Mouse (Mus musculus) embryonic facial prominence, embryonic 14.5 days (tissue): Measurements from ENCODE around the gene Il31. TPM values are rescaled to one million over a fixed set of nuclear protein-coding genes. Genes with fewer than 3 reads are reported as not detected.

Source experiments
- ATAC-seq: fragments of 200-750 bp; cut with Nextera tagmentation; 2 replicates; pipeline ENCODE4 v1.8.0; 2017; ENCODE audit warnings: low read depth, moderate number of reproducible peaks, moderate TSS enrichment
- DNase-seq: peaks from one replicate; pipeline ENCODE4 v3.0.0-alpha.2; 2015; ENCODE audit warnings: low spot score
- H3K27ac ChIP-seq: fragments of 300-500 bp; sonication (generic); replicated peaks from 2 replicates; pipeline ENCODE4 v1.5.1; 2014; ENCODE audit warnings: low read depth, mild to moderate bottlenecking, low read length, moderate library complexity
- H3K27me3 ChIP-seq: fragments of 300-500 bp; sonication (generic); replicated peaks from 2 replicates; pipeline ENCODE4 v1.6.1; 2014; ENCODE audit warnings: low read length; ENCODE audit not compliant: control insufficient read depth, insufficient read depth
- H3K36me3 ChIP-seq: fragments of 300-500 bp; sonication (generic); 2 replicates; pipeline ENCODE4 v1.6.1; 2014; ENCODE audit warnings: low read length, mixed read lengths; ENCODE audit not compliant: control insufficient read depth, insufficient read depth
- H3K4me1 ChIP-seq: fragments of 300-500 bp; sonication (generic); 2 replicates; pipeline ENCODE4 v1.6.1; 2014; ENCODE audit warnings: antibody characterized with exemption, low read length; ENCODE audit not compliant: control insufficient read depth, insufficient read depth
- H3K4me2 ChIP-seq: fragments of 300-500 bp; sonication (generic); 2 replicates; pipeline ENCODE4 v1.6.1; 2014; ENCODE audit warnings: low read depth, mild to moderate bottlenecking, low read length, moderate library complexity, mixed read lengths
- H3K4me3 ChIP-seq: fragments of 300-500 bp; sonication (generic); 2 replicates; pipeline ENCODE4 v1.5.1; 2014; ENCODE audit warnings: low read depth, mild to moderate bottlenecking, low read length
- H3K9ac ChIP-seq: fragments of 300-500 bp; sonication (generic); 2 replicates; pipeline ENCODE4 v1.6.1; 2014; ENCODE audit warnings: low read depth, mild to moderate bottlenecking, low read length, moderate library complexity, mixed read lengths
- H3K9me3 ChIP-seq: fragments of 300-500 bp; sonication (generic); 2 replicates; pipeline ENCODE4 v1.6.1; 2016; ENCODE audit warnings: low read length; ENCODE audit not compliant: control insufficient read depth
- WGBS: fragments of 180-500 bp; shearing (Covaris S2); extraction: QIAGEN DNeasy Blood & Tissue Kit; methylation state at CpG from one replicate; pipeline ENCODE4 v1.1.7; 2014; 5-methylcytosine and 5-hydroxymethylcytosine counted together
- polyA plus RNA-seq: library from polyadenylated mRNA; unstranded; fragments of >200 nt; fragmentation: Nextera tagmentation; extraction: Ambion mirVana; gene quantifications from 2 replicates; pipeline ENCODE4 v1.2.1, GENCODE M21; 2014

The Il31 gene
- not detected in 2 replicates for polyA plus RNA-seq

GRCm38 (mm10) chr5:123489112-123489785 lies at the start of gene Il31, which contains the start of gene Lrrc43:
Gene Il31, minus strand, starts transcription at chr5:123489489.
Gene Lrrc43, plus strand, starts transcription at chr5:123489305.
- ATAC-seq: 0 out of 2 replicates have a peak, but pooled peaks have one; percentile 55
- Histone ChIP-seq H3K4me1 (no peaks in the 10 kb centered on the region; the same call in 1 of the 2 replicates), H3K9me3 (no peaks in the 10 kb centered on the region), H3K36me3 (no peaks in the 10 kb centered on the region), H3K27me3 (no peaks in the 10 kb centered on the region), H3K4me2 (peak within 1 kb of the TSS; percentile 47), H3K27ac (no peak within 1 kb of the TSS), H3K9ac (no peak within 1 kb of the TSS), H3K4me3 (no peak within 1 kb of the TSS)
- DNase-seq: peak; percentile 67
- WGBS: 10% methylated on average over 25 of the region's 25 CpGs

GRCm38 (mm10) chr5:123533801-123534200 lies 44.5 kb upstream of the Il31 start:
- no peak overlapping the region for H3K27ac ChIP-seq
- H3K36me3 ChIP-seq: peaks cover 78% of the 10 kb centered on the region
- H3K9me3 ChIP-seq: no peaks in the 10 kb centered on the region
- DNase-seq: no peak
- H3K4me2 ChIP-seq: no peak overlapping the region
- no peak overlapping the region for H3K4me3 ChIP-seq
- WGBS: 94% methylated on average over 10 of the region's 10 CpGs
- no peak overlapping the region for H3K9ac ChIP-seq
- no peak for ATAC-seq
- H3K27me3 ChIP-seq: no peaks in the 10 kb centered on the region
- no peaks in the 10 kb centered on the region for H3K4me1 ChIP-seq

GRCm38 (mm10) chr5:123530056-123530455 lies 40.8 kb upstream of the Il31 start:
- 88% methylated on average over 8 of the region's 8 CpGs for WGBS
- ATAC-seq: no peak
- DNase-seq: no peak

GRCm38 (mm10) chr5:123528641-123529040 lies 39.4 kb upstream of the Il31 start:
- H3K27me3 ChIP-seq: no peaks in the 10 kb centered on the region
- no peak overlapping the region for H3K9ac ChIP-seq
- H3K36me3 ChIP-seq: peaks cover 55% of the 10 kb centered on the region
- H3K4me3 ChIP-seq: no peak overlapping the region
- no peak for DNase-seq
- no peak for ATAC-seq
- no peak overlapping the region for H3K4me2 ChIP-seq
- no peaks in the 10 kb centered on the region for H3K4me1 ChIP-seq
- no peak overlapping the region for H3K27ac ChIP-seq
- no peaks in the 10 kb centered on the region for H3K9me3 ChIP-seq
- WGBS: 76% methylated on average over 7 of the region's 7 CpGs

More at GRCm38 (mm10) chr5:123530056-123530455, 40.8 kb upstream of the Il31 start:
- no peak overlapping the region for H3K4me3 ChIP-seq
- H3K27me3 ChIP-seq: no peaks in the 10 kb centered on the region
- H3K4me2 ChIP-seq: no peak overlapping the region
- no peak overlapping the region for H3K27ac ChIP-seq
- H3K36me3 ChIP-seq: peaks cover 69% of the 10 kb centered on the region
- no peaks in the 10 kb centered on the region for H3K4me1 ChIP-seq
- no peak overlapping the region for H3K9ac ChIP-seq
- no peaks in the 10 kb centered on the region for H3K9me3 ChIP-seq

- H3K4me3 ChIP-seq: no peak overlapping the region
Observed at GRCm38 (mm10) chr5:123525916-123526495, 36.7 kb upstream of the Il31 start.

GRCm38 (mm10) chr5:123525281-123525680 lies 36.0 kb upstream of the Il31 start, which contains the start of gene Gm49027:
Gene Gm49027, minus strand, starts transcription at chr5:123525488.
- DNase-seq (no peak), ATAC-seq (no peak)
- WGBS: 83% methylated on average over 7 of the region's 7 CpGs
- Histone ChIP-seq H3K36me3 (peaks cover 24% of the 10 kb centered on the region; the same call in 1 of the 2 replicates), H3K4me1 (peaks cover 7% of the 10 kb centered on the region), H3K4me3 (peak within 1 kb of the TSS; percentile 96), H3K4me2 (peak within 1 kb of the TSS; percentile 97), H3K27me3 (no peaks in the 10 kb centered on the region), H3K9me3 (no peaks in the 10 kb centered on the region), H3K27ac (no peak within 1 kb of the TSS), H3K9ac (peak within 1 kb of the TSS; percentile 45; the same call in 1 of the 2 replicates)

More at GRCm38 (mm10) chr5:123525916-123526495, 36.7 kb upstream of the Il31 start:
- no peak overlapping the region for H3K27ac ChIP-seq
- DNase-seq (no peak), ATAC-seq (no peak)
- H3K4me2 ChIP-seq: no peak overlapping the region
- H3K9me3 ChIP-seq: no peaks in the 10 kb centered on the region
- peaks cover 7% of the 10 kb centered on the region for H3K4me1 ChIP-seq
- no peaks in the 10 kb centered on the region for H3K27me3 ChIP-seq
- peaks cover 31% of the 10 kb centered on the region; the same call in 1 of the 2 replicates for H3K36me3 ChIP-seq
- no peak overlapping the region for H3K9ac ChIP-seq
- 91% methylated on average over 9 of the region's 9 CpGs for WGBS

- peak; percentile 82 for DNase-seq
- ATAC-seq: peak; percentile 96
- peaks cover 19% of the 10 kb centered on the region; the same call in 1 of the 2 replicates for H3K36me3 ChIP-seq
- peak overlapping the region; percentile 45; the same call in 1 of the 2 replicates for H3K9ac ChIP-seq
- peak overlapping the region; percentile 96 for H3K4me3 ChIP-seq
- 0% methylated on average over 15 of the region's 27 CpGs for WGBS
- no peaks in the 10 kb centered on the region for H3K27me3 ChIP-seq
- H3K27ac ChIP-seq: no peak overlapping the region
- no peaks in the 10 kb centered on the region for H3K9me3 ChIP-seq
- peaks cover 7% of the 10 kb centered on the region for H3K4me1 ChIP-seq
- H3K4me2 ChIP-seq: peak overlapping the region; percentile 97
Observed at GRCm38 (mm10) chr5:123524393-123524750, 35.1 kb upstream of the Il31 start.

- peak; percentile 100 for DNase-seq
- H3K4me3 ChIP-seq: peak within 1 kb of the TSS; percentile 96
- H3K9me3 ChIP-seq: no peaks in the 10 kb centered on the region
- peak within 1 kb of the TSS; percentile 86 for H3K9ac ChIP-seq
- ATAC-seq: peak; percentile 97
- no peaks in the 10 kb centered on the region for H3K27me3 ChIP-seq
- H3K4me1 ChIP-seq: peaks cover 7% of the 10 kb centered on the region
- H3K4me2 ChIP-seq: peak within 1 kb of the TSS; percentile 97
- under 1% methylated on average over 34 of the region's 82 CpGs for WGBS
- 0 out of 2 replicates have a peak within 1 kb of the TSS, but pooled peaks have one; percentile 58 for H3K27ac ChIP-seq
- peaks cover 19% of the 10 kb centered on the region; the same call in 1 of the 2 replicates for H3K36me3 ChIP-seq
Observed at GRCm38 (mm10) chr5:123523692-123524392, 34.6 kb upstream of the Il31 start, which contains the start of gene Diablo. Gene Diablo, minus strand, starts transcription at chr5:123524176.
